Mouse (Mus musculus): Measurements from ENCODE around the gene Hsph1. TPM values are rescaled to one million over a fixed set of nuclear protein-coding genes. Genes with fewer than 3 reads are reported as not detected.

The Hsph1 gene
- polyA plus RNA-seq, 1 experiment from 2014 or later: 131 TPM

DNA sequence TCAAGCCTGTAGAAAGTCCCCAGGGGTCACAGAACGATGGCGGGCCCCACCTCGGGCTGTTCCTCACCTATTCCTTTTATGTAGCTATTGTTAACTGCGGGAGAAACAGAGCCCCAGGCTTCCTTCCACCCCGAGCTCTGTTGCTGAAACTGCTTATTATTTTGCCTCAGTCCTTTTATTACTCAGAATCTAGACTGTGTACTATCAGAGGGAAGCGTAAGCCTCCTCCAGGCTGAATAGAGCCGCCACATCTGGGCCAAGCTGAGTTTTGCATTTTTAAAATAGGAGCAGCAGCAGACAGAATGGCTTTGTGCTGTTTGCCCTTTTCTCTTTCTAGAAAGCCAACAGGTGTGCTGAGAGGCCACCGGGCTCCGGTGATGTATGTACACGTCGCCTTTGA is 70.2 kb downstream of the Hsph1 start:
- Histone ChIP-seq H3K27me3 (ENCODE audit: control insufficient read depth, insufficient read depth, low read length) (no peaks in the 10 kb centered on the region), H3K9ac (ENCODE audit: low read length) (no peak overlapping the region), H3K36me3 (ENCODE audit: control insufficient read depth, insufficient read depth, low read length) (no peaks in the 10 kb centered on the region), H3K4me1 (ENCODE audit: control insufficient read depth, insufficient read depth, low read length) (peaks cover 6% of the 10 kb centered on the region; the same call in 1 of the 2 replicates), H3K9me3 (ENCODE audit: control insufficient read depth, low read length) (no peaks in the 10 kb centered on the region), H3K4me2 (no peak overlapping the region), H3K4me3 (ENCODE audit: low read depth, low read length) (no peak overlapping the region), H3K27ac (ENCODE audit: low read depth, low read length) (no peak overlapping the region)
- 48% methylated on average over 11 of the region's 11 CpGs for WGBS
- ATAC-seq (ENCODE audit: low FRiP score) (no peak), DNase-seq (ENCODE audit: low spot score, missing footprints) (peak; percentile 81)

Other genes starting within 250 kb of the Hsph1 start
- 0.51 and 0.66 TPM in 2 replicates for gene Medag, start 224.6 kb downstream of the Hsph1 start, polyA plus RNA-seq (2014; fragmentation: Nextera tagmentation; extraction: Ambion mirVana)
- gene Tex26, start 196.7 kb downstream of the Hsph1 start, polyA plus RNA-seq (2014; fragmentation: Nextera tagmentation; extraction: Ambion mirVana): 1.2 and 1.5 TPM in 2 replicates
- gene Wdr95, start 107.7 kb downstream of the Hsph1 start, polyA plus RNA-seq (2014; fragmentation: Nextera tagmentation; extraction: Ambion mirVana): 0.08 and 0.33 TPM in 2 replicates
- gene B3glct, start 41.9 kb upstream of the Hsph1 start, polyA plus RNA-seq (2014; fragmentation: Nextera tagmentation; extraction: Ambion mirVana): 16.0 and 18.7 TPM in 2 replicates

Measured in midbrain, embryonic 11.5 days (tissue).